Mouse (Mus musculus): ENCODE data around the gene Tbx20. TPM values are rescaled to one million over a fixed set of nuclear protein-coding genes. Genes with fewer than 3 reads are reported as not detected.

The Tbx20 gene
- total RNA-seq (2014; rRNA removed) (0.05 TPM in 1 of 2 replicates, not detected in the other), polyA plus RNA-seq (2015; fragmentation: Nextera tagmentation; extraction: Ambion mirVana) (not detected in 2 replicates)

DNA sequence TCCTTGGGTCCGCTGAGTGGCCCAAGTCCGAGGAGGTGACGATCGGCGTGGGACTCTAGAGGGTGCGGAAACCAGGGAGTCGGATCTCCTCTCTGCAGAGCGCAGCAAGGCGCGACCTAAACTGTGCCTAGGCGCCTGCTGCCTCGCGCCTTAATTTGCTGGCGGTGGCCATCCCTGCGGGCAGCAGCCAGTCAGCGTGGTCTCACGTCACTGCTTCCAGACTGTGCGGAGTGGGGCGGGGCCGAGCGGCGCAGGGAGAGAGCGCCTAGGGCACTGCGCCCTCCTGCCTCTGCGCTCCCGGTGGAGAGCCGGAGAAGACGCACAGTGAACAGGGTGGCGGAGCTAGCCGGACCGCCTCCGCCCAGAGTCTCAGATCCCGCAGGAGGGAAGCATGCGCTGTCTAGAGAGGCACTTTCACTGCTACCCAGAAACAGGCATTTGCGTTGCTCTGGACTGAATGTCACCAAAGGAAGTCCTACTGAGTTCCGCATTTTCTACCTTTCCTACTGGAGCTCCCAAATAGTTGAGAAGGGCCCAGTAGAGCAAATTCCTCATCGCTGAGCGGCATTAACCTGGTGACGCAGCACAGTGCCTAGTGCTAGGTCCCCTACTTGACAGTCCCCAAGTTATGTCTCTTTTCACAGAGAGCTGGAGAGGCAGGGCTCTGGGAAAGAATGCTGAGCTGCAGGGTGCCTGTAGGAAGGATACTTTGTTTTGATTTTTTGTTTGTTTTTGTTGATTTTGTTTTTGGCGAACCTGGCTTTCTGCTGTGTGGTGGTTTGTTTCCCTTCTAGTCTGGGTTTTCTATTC, at the start of gene Tbx20:
Tbx20 (minus strand) TSS at position 144 of the 810 bp plus-strand sequence.
- Histone ChIP-seq H3K9me3 (ENCODE audit: low read length) (no peaks in the 10 kb centered on the region), H3K4me3 (ENCODE audit: low read depth, low read length) (peak within 1 kb of the TSS; percentile 18), H3K4me2 (ENCODE audit: low read depth) (peak within 1 kb of the TSS; percentile 28), H3K36me3 (ENCODE audit: insufficient read depth) (no peaks in the 10 kb centered on the region), H3K27me3 (ENCODE audit: insufficient read depth, low read length) (peaks cover 90% of the 10 kb centered on the region), H3K9ac (no peak within 1 kb of the TSS), H3K27ac (ENCODE audit: low read depth, low read length) (no peak within 1 kb of the TSS), H3K4me1 (ENCODE audit: insufficient read depth) (no peaks in the 10 kb centered on the region)
- TF ChIP-seq CTCF (IDR thresholded peaks at IDR 0.05; ENCODE audit: low read depth), result no peak
- ATAC-seq (peak; percentile 80), DNase-seq (peak; percentile 58)
- WGBS, result 2% methylated on average over 39 of the region's 40 CpGs

GRCm38 (mm10) chr9:24818511-24818910, 44.4 kb upstream of the Tbx20 start:
- TF ChIP-seq CTCF (IDR thresholded peaks at IDR 0.05; ENCODE audit: low read depth), result no peak
- no peak overlapping the region for H3K9ac ChIP-seq
- no peak overlapping the region for H3K27ac ChIP-seq (ENCODE audit: low read depth, low read length)
- no peaks in the 10 kb centered on the region for H3K27me3 ChIP-seq (ENCODE audit: insufficient read depth, low read length)
- WGBS, result 65% methylated on average over 3 of the region's 3 CpGs
- ATAC-seq (no peak), DNase-seq (no peak)
- H3K4me3 ChIP-seq (ENCODE audit: low read depth, low read length), result no peak overlapping the region
- H3K4me2 ChIP-seq (ENCODE audit: low read depth), result no peak overlapping the region
- no peaks in the 10 kb centered on the region for H3K4me1 ChIP-seq (ENCODE audit: insufficient read depth)
- H3K9me3 ChIP-seq (ENCODE audit: low read length), result no peaks in the 10 kb centered on the region
- no peaks in the 10 kb centered on the region for H3K36me3 ChIP-seq (ENCODE audit: insufficient read depth)

DNA sequence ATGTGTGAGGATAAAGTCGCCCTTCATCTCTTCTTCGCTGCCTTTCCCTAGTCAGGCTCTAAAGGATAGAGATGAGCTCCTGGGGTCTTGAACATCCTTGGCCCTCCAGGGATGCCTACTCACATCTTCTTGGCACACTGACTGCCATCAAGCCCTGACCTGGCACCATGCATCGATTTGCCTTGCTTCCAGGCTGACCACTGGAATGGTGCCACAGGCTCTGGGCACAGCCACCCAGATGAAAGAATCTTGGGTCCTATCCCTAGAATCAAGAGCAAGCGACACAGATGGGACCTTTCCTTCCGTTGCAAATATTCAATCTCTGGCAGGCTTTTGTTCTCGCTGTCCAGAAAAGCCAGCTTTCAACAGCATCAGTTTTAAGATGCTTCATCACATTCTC, 38.4 kb upstream of the Tbx20 start:
- H3K4me2 ChIP-seq (ENCODE audit: low read depth), result no peak overlapping the region
- TF ChIP-seq CTCF (IDR thresholded peaks at IDR 0.05; ENCODE audit: low read depth), result no peak
- H3K27ac ChIP-seq (ENCODE audit: low read depth, low read length), result no peak overlapping the region
- H3K27me3 ChIP-seq (ENCODE audit: insufficient read depth, low read length), result no peaks in the 10 kb centered on the region
- ATAC-seq, result no peak
- H3K4me1 ChIP-seq (ENCODE audit: insufficient read depth), result no peaks in the 10 kb centered on the region
- H3K4me3 ChIP-seq (ENCODE audit: low read depth, low read length), result no peak overlapping the region
- no peaks in the 10 kb centered on the region for H3K36me3 ChIP-seq (ENCODE audit: insufficient read depth)
- no peak overlapping the region for H3K9ac ChIP-seq
- no peaks in the 10 kb centered on the region for H3K9me3 ChIP-seq (ENCODE audit: low read length)
- DNase-seq, result no peak
- 84% methylated on average over 6 of the region's 6 CpGs for WGBS

GRCm38 (mm10) chr9:24792110-24792509, 18.0 kb upstream of the Tbx20 start:
- no peak overlapping the region for H3K27ac ChIP-seq (ENCODE audit: low read depth, low read length)
- WGBS, result 94% methylated on average over 2 of the region's 2 CpGs
- DNase-seq, result no peak

GRCm38 (mm10) chr9:24789396-24789795, 15.3 kb upstream of the Tbx20 start:
- no peaks in the 10 kb centered on the region for H3K4me1 ChIP-seq (ENCODE audit: insufficient read depth)
- WGBS, result 36% methylated on average over 3 of the region's 3 CpGs
- no peak overlapping the region for H3K9ac ChIP-seq
- no peak overlapping the region for H3K4me3 ChIP-seq (ENCODE audit: low read depth, low read length)
- no peak for ATAC-seq
- no peak overlapping the region for H3K4me2 ChIP-seq (ENCODE audit: low read depth)
- no peak for TF ChIP-seq CTCF (IDR thresholded peaks at IDR 0.05; ENCODE audit: low read depth)
- H3K9me3 ChIP-seq (ENCODE audit: low read length), result no peaks in the 10 kb centered on the region
- H3K36me3 ChIP-seq (ENCODE audit: insufficient read depth), result no peaks in the 10 kb centered on the region
- DNase-seq, result no peak
- no peak overlapping the region for H3K27ac ChIP-seq (ENCODE audit: low read depth, low read length)
- H3K27me3 ChIP-seq (ENCODE audit: insufficient read depth, low read length), result no peaks in the 10 kb centered on the region

More at GRCm38 (mm10) chr9:24792110-24792509, 18.0 kb upstream of the Tbx20 start:
- H3K4me3 ChIP-seq (ENCODE audit: low read depth, low read length), result no peak overlapping the region
- no peak overlapping the region for H3K4me2 ChIP-seq (ENCODE audit: low read depth)
- no peaks in the 10 kb centered on the region for H3K4me1 ChIP-seq (ENCODE audit: insufficient read depth)
- H3K27me3 ChIP-seq (ENCODE audit: insufficient read depth, low read length), result no peaks in the 10 kb centered on the region
- no peaks in the 10 kb centered on the region for H3K9me3 ChIP-seq (ENCODE audit: low read length)
- no peak for ATAC-seq
- TF ChIP-seq CTCF (IDR thresholded peaks at IDR 0.05; ENCODE audit: low read depth), result no peak
- H3K9ac ChIP-seq, result no peak overlapping the region
- H3K36me3 ChIP-seq (ENCODE audit: insufficient read depth), result no peaks in the 10 kb centered on the region

GRCm38 (mm10) chr9:24782338-24782737, 8.2 kb upstream of the Tbx20 start:
- no peaks in the 10 kb centered on the region for H3K36me3 ChIP-seq (ENCODE audit: insufficient read depth)
- WGBS, result 12% methylated on average over 3 of the region's 3 CpGs
- H3K4me3 ChIP-seq (ENCODE audit: low read depth, low read length), result no peak overlapping the region
- H3K9ac ChIP-seq, result no peak overlapping the region
- no peak for TF ChIP-seq CTCF (IDR thresholded peaks at IDR 0.05; ENCODE audit: low read depth)
- H3K27me3 ChIP-seq (ENCODE audit: insufficient read depth, low read length), result peaks cover 55% of the 10 kb centered on the region
- H3K4me2 ChIP-seq (ENCODE audit: low read depth), result no peak overlapping the region
- DNase-seq (no peak), ATAC-seq (peak; percentile 43; the same call in 1 of the 2 replicates)
- peaks cover 6% of the 10 kb centered on the region; the same call in 1 of the 2 replicates for H3K4me1 ChIP-seq (ENCODE audit: insufficient read depth)
- no peak overlapping the region for H3K27ac ChIP-seq (ENCODE audit: low read depth, low read length)
- no peaks in the 10 kb centered on the region for H3K9me3 ChIP-seq (ENCODE audit: low read length)

DNA sequence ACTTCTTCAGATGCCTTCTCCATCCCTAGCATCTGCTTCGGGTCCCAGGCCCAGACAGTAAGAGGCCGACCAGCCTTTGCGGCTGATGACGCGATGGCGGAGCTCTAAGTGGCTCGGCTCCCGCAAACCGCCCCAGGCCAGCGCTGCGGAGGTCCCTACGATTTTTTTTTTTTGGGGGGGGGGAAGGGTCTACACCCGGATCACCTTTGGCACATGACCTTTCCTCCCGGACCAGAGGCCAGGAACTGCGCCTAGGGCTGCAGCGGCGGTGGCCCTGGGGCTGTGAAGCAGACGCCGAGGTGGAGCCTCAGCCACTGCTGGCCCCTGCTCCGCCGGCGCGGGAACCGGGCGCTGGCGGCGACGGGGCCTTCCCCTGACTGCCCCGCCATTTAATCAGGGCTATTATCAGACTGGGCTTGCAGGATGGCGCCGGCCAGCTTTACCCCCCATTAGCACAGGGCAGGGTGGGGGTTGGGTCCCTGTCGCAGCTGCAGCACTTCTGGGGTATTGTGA, 6.9 kb upstream of the Tbx20 start:
- peak; percentile 15 for DNase-seq
- no peaks in the 10 kb centered on the region for H3K36me3 ChIP-seq (ENCODE audit: insufficient read depth)
- H3K27me3 ChIP-seq (ENCODE audit: insufficient read depth, low read length), result peaks cover 67% of the 10 kb centered on the region
- H3K4me2 ChIP-seq (ENCODE audit: low read depth), result peak overlapping the region; percentile 36
- H3K4me3 ChIP-seq (ENCODE audit: low read depth, low read length), result peak overlapping the region; percentile 17; the same call in 1 of the 2 replicates
- H3K27ac ChIP-seq (ENCODE audit: low read depth, low read length), result no peak overlapping the region
- under 1% methylated on average over 32 of the region's 32 CpGs for WGBS
- ATAC-seq, result peak; percentile 34; the same call in 1 of the 2 replicates
- peaks cover 6% of the 10 kb centered on the region; the same call in 1 of the 2 replicates for H3K4me1 ChIP-seq (ENCODE audit: insufficient read depth)
- H3K9me3 ChIP-seq (ENCODE audit: low read length), result no peaks in the 10 kb centered on the region
- no peak for TF ChIP-seq CTCF (IDR thresholded peaks at IDR 0.05; ENCODE audit: low read depth)
- no peak overlapping the region for H3K9ac ChIP-seq

Data from forebrain, postnatal 0 days (tissue).